Mouse (Mus musculus) lung, embryonic 15.5 days (tissue): ENCODE measurements around the gene Sox30. TPM values are rescaled to one million over a fixed set of nuclear protein-coding genes. Genes with fewer than 3 reads are reported as not detected.
"Not testable (repeated sequence)": the region's sequence is repeated elsewhere in the genome, so short reads cannot be mapped to it uniquely, and the experiment has no call there.

Source experiments
- ATAC-seq: fragments of 200-750 bp; cut with Nextera tagmentation; 2 replicates; pipeline ENCODE4 v1.8.0; 2017; ENCODE audit warnings: moderate number of reproducible peaks, borderline replicate concordance; ENCODE audit not compliant: low FRiP score, low TSS enrichment; ENCODE audit errors: extremely low read depth
- H3K27ac ChIP-seq: fragments of 300-500 bp; sonication (generic); 2 replicates; pipeline ENCODE4 v1.5.1; 2015; ENCODE audit warnings: moderate library complexity, mild to moderate bottlenecking, inconsistent platforms
- H3K27me3 ChIP-seq: fragments of 300-500 bp; sonication (generic); 2 replicates; pipeline ENCODE4 v1.6.1; 2015; ENCODE audit warnings: inconsistent platforms
- H3K36me3 ChIP-seq: fragments of 300-500 bp; sonication (generic); 2 replicates; pipeline ENCODE4 v1.6.1; 2015; ENCODE audit warnings: inconsistent platforms
- H3K4me1 ChIP-seq: fragments of 300-500 bp; sonication (generic); 2 replicates; pipeline ENCODE4 v1.6.1; 2015; ENCODE audit warnings: inconsistent platforms
- H3K4me2 ChIP-seq: fragments of 300-500 bp; sonication (generic); 2 replicates; pipeline ENCODE4 v1.6.1; 2015; ENCODE audit warnings: inconsistent platforms, mild to moderate bottlenecking, moderate library complexity
- H3K4me3 ChIP-seq: fragments of 300-500 bp; sonication (generic); 2 replicates; pipeline ENCODE4 v1.5.1; 2015; ENCODE audit warnings: mild to moderate bottlenecking, inconsistent platforms
- H3K9ac ChIP-seq: fragments of 300-500 bp; sonication (generic); 2 replicates; pipeline ENCODE4 v1.6.1; 2015; ENCODE audit warnings: inconsistent platforms
- H3K9me3 ChIP-seq: fragments of 300-500 bp; sonication (generic); 2 replicates; pipeline ENCODE4 v1.6.1; 2016; ENCODE audit warnings: inconsistent platforms
- WGBS: fragments of 180-500 bp; shearing (Covaris S2); methylation state at CpG from one replicate; pipeline ENCODE4 v1.1.7; 2015; 5-methylcytosine and 5-hydroxymethylcytosine counted together
- polyA plus RNA-seq: library from polyadenylated mRNA; unstranded; fragments of >200 nt; fragmentation: Nextera tagmentation; extraction: Ambion mirVana; gene quantifications from 2 replicates; pipeline ENCODE4 v1.2.1, GENCODE M21; 2015

The Sox30 gene
- polyA plus RNA-seq, 1 experiment from 2014 or later = 0.12 TPM

DNA sequence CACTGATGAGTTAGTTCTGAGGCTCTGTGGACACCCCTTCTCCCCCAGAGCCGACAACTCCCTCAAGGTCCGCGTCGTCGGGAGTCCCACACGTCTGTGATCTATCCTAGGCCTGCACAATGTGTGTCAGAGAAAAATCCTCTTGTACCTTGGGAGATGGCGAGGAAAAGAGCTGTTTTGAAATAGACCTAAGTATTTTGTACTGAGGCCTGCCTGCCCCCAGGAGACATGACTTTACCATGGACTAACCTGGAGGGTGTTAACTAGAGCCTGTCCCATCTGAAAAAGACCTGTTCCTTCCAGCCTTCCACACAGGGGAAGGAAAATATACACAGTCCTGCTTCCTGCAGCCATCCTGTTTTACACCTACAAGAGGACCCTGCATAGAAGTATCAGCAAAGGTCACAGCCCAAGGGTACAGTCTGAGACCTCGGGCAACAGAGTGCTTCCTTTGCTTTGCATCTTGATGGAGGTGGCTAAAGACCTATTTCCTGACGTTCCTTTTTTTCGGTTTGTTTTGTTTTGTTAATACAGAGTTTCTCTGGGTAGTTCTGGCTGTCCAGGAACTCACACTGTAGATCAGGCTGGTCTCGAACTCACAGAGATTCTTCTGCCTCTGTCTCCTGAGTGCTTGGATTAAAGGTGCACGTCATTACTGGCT, 61.6 kb downstream of the Sox30 start:
- Histone ChIP-seq H3K27ac (peak overlapping the region; percentile 64), H3K4me1 (peaks cover 8% of the 10 kb centered on the region), H3K27me3 (no peaks in the 10 kb centered on the region), H3K9ac (no peak overlapping the region), H3K9me3 (no peaks in the 10 kb centered on the region), H3K4me3 (no peak overlapping the region), H3K4me2 (no peak overlapping the region), H3K36me3 (no peaks in the 10 kb centered on the region)
- 62% methylated on average over 12 of the region's 12 CpGs for WGBS
- ATAC-seq = no peak

DNA sequence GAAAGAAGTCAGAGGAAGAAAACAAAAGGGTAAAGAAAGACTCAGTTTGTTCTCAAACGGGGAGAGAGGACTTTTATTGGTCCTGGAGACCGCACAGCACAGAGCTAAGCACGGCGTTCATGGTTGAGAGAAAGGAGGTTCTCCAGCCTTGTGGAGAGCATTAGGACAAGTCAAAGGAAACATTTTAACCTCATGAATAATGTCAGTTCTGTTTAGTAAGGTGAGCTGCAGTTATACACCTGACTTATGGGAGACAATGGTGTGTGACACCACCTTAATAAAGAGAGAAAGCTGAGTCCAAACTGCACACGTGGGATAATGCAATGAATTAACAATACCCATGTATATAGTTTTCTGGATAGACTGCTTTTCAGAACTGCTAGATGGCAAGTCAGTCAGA, 64.7 kb downstream of the Sox30 start:
- Histone ChIP-seq H3K4me3 (no peak overlapping the region), H3K4me1 (0 out of 2 replicates have a peak, but pooled peaks cover 2% of the 10 kb centered on the region), H3K27ac (no peak overlapping the region), H3K9me3 (no peaks in the 10 kb centered on the region), H3K9ac (no peak overlapping the region), H3K36me3 (no peaks in the 10 kb centered on the region), H3K27me3 (no peaks in the 10 kb centered on the region), H3K4me2 (no peak overlapping the region)
- 88% methylated on average over 5 of the region's 5 CpGs for WGBS
- ATAC-seq = no peak

GRCm38 (mm10) chr11:46047264-46047663, 67.2 kb downstream of the Sox30 start:
- no peaks in the 10 kb centered on the region for H3K9me3 ChIP-seq
- WGBS = 85% methylated on average over 3 of the region's 3 CpGs
- no peak for ATAC-seq
- H3K4me3 ChIP-seq = no peak overlapping the region
- no peak overlapping the region for H3K9ac ChIP-seq
- no peaks in the 10 kb centered on the region for H3K4me1 ChIP-seq
- H3K27me3 ChIP-seq = no peaks in the 10 kb centered on the region
- H3K4me2 ChIP-seq = no peak overlapping the region
- no peak overlapping the region for H3K27ac ChIP-seq
- H3K36me3 ChIP-seq = no peaks in the 10 kb centered on the region

DNA sequence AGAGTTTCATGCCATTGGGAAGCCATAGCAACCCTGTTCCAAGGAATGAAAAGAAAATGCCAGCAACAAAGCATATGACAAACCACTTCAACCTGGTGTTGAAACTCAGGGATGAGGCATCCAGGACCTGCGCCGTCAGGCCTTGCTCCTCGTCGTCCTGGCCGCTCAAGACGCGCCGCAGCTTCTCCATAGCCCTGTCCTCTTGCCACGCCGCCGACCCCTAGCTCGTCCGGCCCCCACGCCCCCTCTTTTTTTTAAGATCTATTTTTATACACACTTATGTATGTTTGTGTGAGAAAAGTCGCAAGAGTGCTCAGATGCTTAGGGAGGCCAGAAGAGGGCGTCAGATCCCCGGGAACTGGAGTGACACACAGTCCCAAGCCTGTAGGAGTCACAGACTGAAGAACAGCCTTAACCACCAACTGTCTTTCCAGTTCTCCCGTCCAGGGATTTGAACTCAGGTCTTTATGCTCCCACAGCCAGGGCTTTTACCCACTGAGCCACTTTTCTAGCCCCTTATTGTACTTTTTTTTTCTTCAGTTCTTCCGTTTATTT, 72.1 kb downstream of the Sox30 start, which contains the start of gene Gm12166:
Gene Gm12166, minus strand, starts transcription at position 217 of the 555 bp plus-strand sequence.
- not testable (repeated sequence) for H3K36me3 ChIP-seq, H3K27me3 ChIP-seq, ATAC-seq, H3K9me3 ChIP-seq, H3K9ac ChIP-seq, H3K4me3 ChIP-seq, H3K4me2 ChIP-seq, H3K27ac ChIP-seq
- H3K4me1 ChIP-seq = peaks cover 12% of the 10 kb centered on the region; the same call in 1 of the 2 replicates
- 34% methylated on average over 19 of the region's 19 CpGs for WGBS

GRCm38 (mm10) chr11:46053457-46053856, 73.3 kb downstream of the Sox30 start:
- ATAC-seq, H3K9ac ChIP-seq, H3K27ac ChIP-seq, H3K4me3 ChIP-seq, H3K9me3 ChIP-seq, H3K36me3 ChIP-seq, H3K27me3 ChIP-seq, H3K4me2 ChIP-seq: not testable (repeated sequence)
- H3K4me1 ChIP-seq = peaks cover 12% of the 10 kb centered on the region; the same call in 1 of the 2 replicates
- WGBS = 98% methylated on average over 3 of the region's 3 CpGs

- no peak overlapping the region for H3K4me3 ChIP-seq
- H3K4me2 ChIP-seq = no peak overlapping the region
- H3K27ac ChIP-seq = no peak overlapping the region
- no peaks in the 10 kb centered on the region for H3K9me3 ChIP-seq
- peaks cover 12% of the 10 kb centered on the region; the same call in 1 of the 2 replicates for H3K4me1 ChIP-seq
- WGBS = 35% methylated on average over 5 of the region's 5 CpGs
- H3K36me3 ChIP-seq = no peaks in the 10 kb centered on the region
- no peak overlapping the region for H3K9ac ChIP-seq
- no peaks in the 10 kb centered on the region for H3K27me3 ChIP-seq
- no peak for ATAC-seq
These were observed 74.2 kb downstream of the Sox30 start for GRCm38 (mm10) chr11:46054311-46054710.

DNA sequence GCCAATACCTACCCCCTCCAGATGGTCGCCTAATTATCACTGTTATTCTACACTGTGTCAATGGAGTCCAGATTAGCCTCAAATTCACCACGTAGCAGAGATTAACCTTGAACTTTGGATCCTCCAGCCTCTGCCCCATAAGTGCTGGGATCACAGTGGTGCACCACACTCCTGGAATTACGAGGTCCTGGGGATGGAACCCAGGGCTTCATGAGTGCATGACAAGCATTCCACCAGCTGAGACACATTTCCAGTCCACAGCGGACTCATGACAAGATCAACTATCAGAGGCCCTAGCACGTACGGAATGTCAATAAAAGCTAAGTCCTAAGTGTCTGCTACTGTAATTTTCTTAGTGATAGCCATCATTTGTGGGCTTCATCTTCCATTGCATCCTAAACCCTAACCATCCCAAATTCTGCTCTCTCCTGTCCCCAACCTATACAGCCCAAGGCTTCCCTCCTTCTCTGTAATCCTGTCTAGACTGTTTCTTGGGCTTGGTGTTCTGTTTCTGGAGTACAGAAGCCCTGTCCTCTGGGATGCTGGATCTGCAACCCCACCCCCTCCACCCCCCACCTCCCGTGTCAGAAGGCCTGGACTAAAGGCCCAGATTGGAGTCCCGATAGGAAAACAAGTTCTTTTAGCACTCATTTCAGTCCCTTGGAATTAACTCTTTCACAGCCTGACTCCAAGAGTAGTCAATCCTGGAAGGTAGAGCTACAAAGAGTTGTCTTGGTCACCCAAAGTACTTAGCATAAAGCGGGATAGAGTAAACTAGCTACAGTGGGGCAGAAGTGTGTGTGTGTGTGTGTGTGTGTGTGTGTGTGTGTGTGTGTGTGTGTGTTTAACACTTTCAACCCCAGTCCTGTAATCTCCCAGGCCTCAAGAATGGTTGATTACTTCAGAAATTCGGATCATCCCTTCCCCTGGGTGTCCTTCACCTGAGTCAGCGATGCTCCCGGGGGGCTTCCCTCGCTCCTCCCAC, 75.1 kb downstream of the Sox30 start:
- Histone ChIP-seq H3K9me3 (no peaks in the 10 kb centered on the region), H3K4me1 (peaks cover 20% of the 10 kb centered on the region), H3K27me3 (no peaks in the 10 kb centered on the region), H3K4me2 (peak overlapping the region; percentile 60), H3K4me3 (peak overlapping the region; percentile 75), H3K36me3 (no peaks in the 10 kb centered on the region), H3K27ac (peak overlapping the region; percentile 92), H3K9ac (peak overlapping the region; percentile 80; the same call in 1 of the 2 replicates)
- 18% methylated on average over 13 of the region's 13 CpGs for WGBS
- ATAC-seq = peak; percentile 28

- no peaks in the 10 kb centered on the region for H3K9me3 ChIP-seq
- H3K4me2 ChIP-seq = peak within 1 kb of the TSS; percentile 60
- peak within 1 kb of the TSS; percentile 92 for H3K27ac ChIP-seq
- H3K9ac ChIP-seq = peak within 1 kb of the TSS; percentile 80
- no peaks in the 10 kb centered on the region for H3K27me3 ChIP-seq
- WGBS = under 1% methylated on average over 51 of the region's 51 CpGs
- H3K36me3 ChIP-seq = 0 out of 2 replicates have a peak, but pooled peaks cover 4% of the 10 kb centered on the region
- H3K4me1 ChIP-seq = peaks cover 29% of the 10 kb centered on the region
- H3K4me3 ChIP-seq = peak within 1 kb of the TSS; percentile 75
- ATAC-seq = peak; percentile 92
These were observed 76.0 kb downstream of the Sox30 start, which contains the start of gene Adam19 for GRCm38 (mm10) chr11:46055896-46056769. TSS of gene Adam19 (plus strand) at chr11:46055992.

DNA sequence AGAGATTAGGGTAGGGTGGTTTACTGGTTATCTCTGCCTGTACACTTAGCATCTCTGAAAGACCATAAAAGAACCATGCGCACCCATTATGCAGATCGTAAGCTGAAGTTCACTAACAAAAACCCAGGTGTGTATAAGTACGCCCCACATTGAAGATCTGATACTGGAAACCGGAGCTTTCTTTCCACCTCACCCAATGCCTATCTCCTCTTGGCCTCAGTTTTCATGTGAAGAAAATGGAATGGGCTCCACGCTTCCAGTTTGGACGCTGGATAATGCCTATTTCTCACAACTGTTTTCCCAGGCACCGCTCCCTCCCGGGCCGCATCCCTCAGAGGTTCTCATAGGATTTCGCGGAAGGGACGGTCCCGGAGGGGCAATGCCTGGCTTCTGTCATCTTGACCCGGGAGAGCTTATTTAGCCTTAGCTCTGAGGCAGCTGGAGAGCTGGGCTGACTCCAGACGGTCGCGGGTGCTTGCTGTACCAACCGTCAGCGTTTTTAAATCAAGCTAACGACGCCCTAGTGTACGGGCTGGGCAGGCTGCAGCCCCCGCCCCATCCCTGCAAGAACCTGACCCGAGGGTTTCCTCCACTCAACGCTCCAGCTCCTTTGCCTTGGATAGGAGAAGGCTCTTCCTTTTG, 76.8 kb downstream of the Sox30 start:
- H3K36me3 ChIP-seq = 0 out of 2 replicates have a peak, but pooled peaks cover 4% of the 10 kb centered on the region
- peak; percentile 33; the same call in 1 of the 2 replicates for ATAC-seq

GRCm38 (mm10) chr11:46058011-46058410, 77.9 kb downstream of the Sox30 start:
- H3K4me1 ChIP-seq = peaks cover 45% of the 10 kb centered on the region
- H3K27me3 ChIP-seq = no peaks in the 10 kb centered on the region
- 0 out of 2 replicates have a peak overlapping the region, but pooled peaks have one; percentile 80 for H3K9ac ChIP-seq
- no peaks in the 10 kb centered on the region for H3K9me3 ChIP-seq
- H3K27ac ChIP-seq = 0 out of 2 replicates have a peak overlapping the region, but pooled peaks have one; percentile 92
- peak overlapping the region; percentile 60 for H3K4me2 ChIP-seq
- 0 out of 2 replicates have a peak, but pooled peaks cover 4% of the 10 kb centered on the region for H3K36me3 ChIP-seq
- 14% methylated on average over 9 of the region's 9 CpGs for WGBS
- no peak for ATAC-seq
- H3K4me3 ChIP-seq = peak overlapping the region; percentile 75

More for the DNA sequence above, 76.8 kb downstream of the Sox30 start:
- no peaks in the 10 kb centered on the region for H3K27me3 ChIP-seq
- H3K4me1 ChIP-seq = peaks cover 35% of the 10 kb centered on the region
- peak overlapping the region; percentile 75 for H3K4me3 ChIP-seq
- WGBS = 2% methylated on average over 25 of the region's 25 CpGs
- H3K27ac ChIP-seq = peak overlapping the region; percentile 92
- peak overlapping the region; percentile 80 for H3K9ac ChIP-seq
- no peaks in the 10 kb centered on the region for H3K9me3 ChIP-seq
- H3K4me2 ChIP-seq = peak overlapping the region; percentile 60
